Mouse (Mus musculus) small intestine, adult 2 months (tissue): ENCODE measurements at regions not wholly inside any gene's neighbourhood (a gene's known extent, or its start where the extent isn't known, plus 50 kb on each side); places are given as distances from the start of the nearest gene placed in this dataset.

Experiments used
- CTCF ChIP-seq: fragments of 200-500 bp; IDR thresholded peaks from 2 replicates; pipeline ENCODE4 v1.5.1; 2012; ENCODE audit warnings: low read depth, mild to moderate bottlenecking, control low read depth, inconsistent platforms, low read length, moderate library complexity, mixed read lengths; ENCODE audit not compliant: insufficient replicate concordance, insufficient read length; ENCODE audit errors: extremely low read depth
- POLR2A ChIP-seq: fragments of 200-500 bp; IDR thresholded peaks from 2 replicates; pipeline ENCODE4 v1.6.1; 2012; ENCODE audit warnings: low read depth, mild to moderate bottlenecking, control low read depth, inconsistent platforms, low read length, moderate library complexity

DNA sequence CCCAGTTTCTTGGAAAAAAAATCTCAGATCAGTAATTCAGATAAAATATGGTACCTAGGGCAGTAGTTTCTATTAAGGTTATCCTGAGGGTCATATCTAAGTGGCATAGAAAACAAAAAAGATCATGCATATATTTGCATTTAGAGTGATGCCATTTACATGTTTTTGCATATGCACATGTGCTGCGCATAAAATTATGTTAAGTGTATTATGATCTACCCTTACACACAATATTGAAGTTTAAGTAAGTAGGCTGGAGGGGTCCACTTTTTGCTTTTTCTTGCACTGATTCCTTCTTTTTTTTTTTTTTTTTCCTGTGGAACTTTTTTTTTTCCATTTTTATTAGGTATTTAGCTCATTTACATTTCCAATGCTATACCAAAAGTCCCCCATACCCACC is 193.1 kb upstream of the Ptbp2 start:
- no peak for TF ChIP-seq CTCF
- TF ChIP-seq POLR2A: no peak
